Mouse (Mus musculus) brown adipose tissue, adult 24 weeks (tissue): Measurements from ENCODE around the gene Rab24. TPM values are rescaled to one million over a fixed set of nuclear protein-coding genes. Genes with fewer than 3 reads are reported as not detected.
A peak's percentile ranks its signal among the peaks of the same experiment; 100 is the strongest.

Experiments
- H3K27ac ChIP-seq: fragments of 200-500 bp; replicated peaks from 2 replicates; pipeline ENCODE4 v1.5.1; 2012; ENCODE audit warnings: low read depth, mild to moderate bottlenecking, low read length
- H3K4me1 ChIP-seq: fragments of 200-500 bp; 2 replicates; pipeline ENCODE4 v1.6.1; 2012; ENCODE audit warnings: low read length, mixed read lengths; ENCODE audit not compliant: control insufficient read depth, insufficient read depth, insufficient read length
- H3K4me3 ChIP-seq: fragments of 200-500 bp; 2 replicates; pipeline ENCODE4 v1.5.1; 2012; ENCODE audit warnings: low read depth, mild to moderate bottlenecking, low read length, moderate library complexity; ENCODE audit not compliant: insufficient read depth
- polyA plus RNA-seq: library from polyadenylated mRNA; stranded (reverse); fragments of >200 nt; gene quantifications from 2 replicates; pipeline ENCODE4 v1.2.4, GENCODE M21; 2012; ENCODE audit not compliant: missing spikeins, insufficient read depth, insufficient read length

The Rab24 gene
- polyA plus RNA-seq: 40.0 and 56.9 TPM in 2 replicates

GRCm38 (mm10) chr13:55321434-55322129 lies at the start of gene Rab24:
TSS of gene Rab24 (minus strand) at chr13:55321946.
- H3K27ac ChIP-seq: peak within 1 kb of the TSS; percentile 27
- H3K4me1 ChIP-seq: peaks cover 2% of the 10 kb centered on the region; the same call in 1 of the 2 replicates
- peak within 1 kb of the TSS; percentile 84 for H3K4me3 ChIP-seq

- Histone ChIP-seq H3K4me3 (0 out of 2 replicates have a peak overlapping the region, but pooled peaks have one; percentile 7), H3K4me1 (no peaks in the 10 kb centered on the region), H3K27ac (no peak overlapping the region)
Measured at GRCm38 (mm10) chr13:55371007-55371681, 49.4 kb upstream of the Rab24 start.

- Histone ChIP-seq H3K4me1 (no peaks in the 10 kb centered on the region), H3K27ac (peak overlapping the region; percentile 66; the same call in 1 of the 2 replicates), H3K4me3 (peak overlapping the region; percentile 64)
Measured at GRCm38 (mm10) chr13:55370234-55370633, 48.5 kb upstream of the Rab24 start.

- Histone ChIP-seq H3K4me1 (no peaks in the 10 kb centered on the region), H3K27ac (peak within 1 kb of the TSS; percentile 66), H3K4me3 (peak within 1 kb of the TSS; percentile 64)
Measured at GRCm38 (mm10) chr13:55369531-55370114, 47.9 kb upstream of the Rab24 start, which contains the start of gene Rgs14. TSS of gene Rgs14 (plus strand) at chr13:55369732.

GRCm38 (mm10) chr13:55368401-55368800 lies 46.7 kb upstream of the Rab24 start:
- Histone ChIP-seq H3K4me1 (no peaks in the 10 kb centered on the region), H3K27ac (no peak overlapping the region), H3K4me3 (no peak overlapping the region)

GRCm38 (mm10) chr13:55362453-55363060 lies 40.8 kb upstream of the Rab24 start, which contains the start of gene Lman2:
TSS of gene Lman2 (minus strand) at chr13:55362783.
- Histone ChIP-seq H3K4me3 (peak within 1 kb of the TSS; percentile 75), H3K27ac (peak within 1 kb of the TSS; percentile 90), H3K4me1 (peaks cover 4% of the 10 kb centered on the region; the same call in 1 of the 2 replicates)

- H3K27ac ChIP-seq: peak overlapping the region; percentile 90
- H3K4me1 ChIP-seq: peaks cover 4% of the 10 kb centered on the region; the same call in 1 of the 2 replicates
- H3K4me3 ChIP-seq: peak overlapping the region; percentile 75
Measured at GRCm38 (mm10) chr13:55361974-55362452, 40.3 kb upstream of the Rab24 start.

GRCm38 (mm10) chr13:55361145-55361544 lies 39.4 kb upstream of the Rab24 start:
- Histone ChIP-seq H3K4me1 (peaks cover 4% of the 10 kb centered on the region; the same call in 1 of the 2 replicates), H3K4me3 (peak overlapping the region; percentile 75), H3K27ac (peak overlapping the region; percentile 90)

- Histone ChIP-seq H3K27ac (no peak overlapping the region), H3K4me1 (no peaks in the 10 kb centered on the region), H3K4me3 (no peak overlapping the region)
Measured at GRCm38 (mm10) chr13:55346745-55347144, 25.0 kb upstream of the Rab24 start.

GRCm38 (mm10) chr13:55344286-55344685 lies 22.5 kb upstream of the Rab24 start:
- Histone ChIP-seq H3K4me1 (no peaks in the 10 kb centered on the region), H3K27ac (no peak overlapping the region), H3K4me3 (no peak overlapping the region)

- Histone ChIP-seq H3K27ac (no peak overlapping the region), H3K4me1 (no peaks in the 10 kb centered on the region), H3K4me3 (no peak overlapping the region)
Measured at GRCm38 (mm10) chr13:55342469-55342868, 20.7 kb upstream of the Rab24 start.

- Histone ChIP-seq H3K4me1 (no peaks in the 10 kb centered on the region), H3K4me3 (no peak overlapping the region), H3K27ac (no peak overlapping the region)
Measured at GRCm38 (mm10) chr13:55339259-55339658, 17.5 kb upstream of the Rab24 start.

- Histone ChIP-seq H3K4me3 (no peak overlapping the region), H3K27ac (no peak overlapping the region), H3K4me1 (no peaks in the 10 kb centered on the region)
Measured at GRCm38 (mm10) chr13:55338131-55339054, 16.6 kb upstream of the Rab24 start.
